Mouse (Mus musculus) gonadal fat pad, adult 2 months (tissue): ENCODE measurements around the gene Mex3a. TPM values are rescaled to one million over a fixed set of nuclear protein-coding genes. Genes with fewer than 3 reads are reported as not detected.
"Not testable (repeated sequence)": the region's sequence is repeated elsewhere in the genome, so short reads cannot be mapped to it uniquely, and the experiment has no call there.

Experiments used
- DNase-seq: peaks from one replicate; pipeline ENCODE4 v3.0.0-alpha.2; 2012; ENCODE audit warnings: low read depth
- polyA plus RNA-seq: library from polyadenylated mRNA; depleted of rRNA; stranded (reverse); fragments of >200 nt; gene quantifications from 2 replicates; pipeline ENCODE4 v1.2.3, GENCODE M21; 2012; rRNA removed

Gene Mex3a
- polyA plus RNA-seq, 1 experiment, result 2.0 TPM

GRCm38 (mm10) chr3:88569093-88569492 is 36.9 kb downstream of the Mex3a start:
- no peak for DNase-seq

GRCm38 (mm10) chr3:88569694-88570093 is 37.5 kb downstream of the Mex3a start:
- DNase-seq, result no peak

- DNase-seq, result no peak
These were observed 38.1 kb downstream of the Mex3a start for GRCm38 (mm10) chr3:88570341-88570740.

- DNase-seq, result no peak
These were observed 39.7 kb downstream of the Mex3a start for GRCm38 (mm10) chr3:88571856-88572255.

- DNase-seq, result no peak
These were observed 40.6 kb downstream of the Mex3a start for GRCm38 (mm10) chr3:88572835-88573234.

- no peak for DNase-seq
These were observed 41.6 kb downstream of the Mex3a start for GRCm38 (mm10) chr3:88573810-88574209.

- DNase-seq, result no peak
These were observed 43.3 kb downstream of the Mex3a start, which contains the start of gene Ssr2 for GRCm38 (mm10) chr3:88575540-88575939. TSS of gene Ssr2 (plus strand) at chr3:88575876.

GRCm38 (mm10) chr3:88577846-88578245 is 45.7 kb downstream of the Mex3a start:
- DNase-seq, result not testable (repeated sequence)

GRCm38 (mm10) chr3:88578498-88579424 is 46.6 kb downstream of the Mex3a start:
- no peak for DNase-seq

GRCm38 (mm10) chr3:88579454-88580117 is 47.4 kb downstream of the Mex3a start:
- no peak for DNase-seq

- no peak for DNase-seq
These were observed 53.6 kb downstream of the Mex3a start for GRCm38 (mm10) chr3:88585769-88586168.

GRCm38 (mm10) chr3:88586640-88587039 is 54.4 kb downstream of the Mex3a start:
- no peak for DNase-seq

GRCm38 (mm10) chr3:88590246-88590645 is 58.1 kb downstream of the Mex3a start:
- no peak for DNase-seq

Other genes with a start within 250 kb of the Mex3a start
- gene Gm38392, start 245.2 kb upstream of the Mex3a start, polyA plus RNA-seq, result 0.09 and 0.10 TPM in 2 replicates
- gene Tsacc, start 235.4 kb upstream of the Mex3a start, polyA plus RNA-seq, result 9.8 and 10.7 TPM in 2 replicates
- 103 and 134 TPM in 2 replicates for gene Cct3, start 235.3 kb upstream of the Mex3a start, polyA plus RNA-seq
- 255 and 271 TPM in 2 replicates for gene Glmp, start 207.4 kb upstream of the Mex3a start, polyA plus RNA-seq
- gene Tmem79, start 196.2 kb upstream of the Mex3a start, polyA plus RNA-seq, result 17.8 and 19.6 TPM in 2 replicates
- gene Smg5, start 196.1 kb upstream of the Mex3a start, polyA plus RNA-seq, result 50.4 and 64.5 TPM in 2 replicates
- 11.8 and 14.2 TPM in 2 replicates for gene Paqr6, start 167.8 kb upstream of the Mex3a start, polyA plus RNA-seq
- gene Bglap3, start 159.7 kb upstream of the Mex3a start, polyA plus RNA-seq, result 214 and 266 TPM in 2 replicates
- gene Bglap2, start 153.7 kb upstream of the Mex3a start, polyA plus RNA-seq, result 0.39 TPM in 1 of 2 replicates, not detected in the other
- not detected in 2 replicates for gene Bglap, start 147.9 kb upstream of the Mex3a start, polyA plus RNA-seq
- gene Pmf1, start 122.1 kb upstream of the Mex3a start, polyA plus RNA-seq, result 23.9 and 31.0 TPM in 2 replicates
- 39.1 and 45.0 TPM in 2 replicates for gene Slc25a44, start 107.3 kb upstream of the Mex3a start, polyA plus RNA-seq
- 100 and 129 TPM in 2 replicates for gene Sema4a, start 71.2 kb upstream of the Mex3a start, polyA plus RNA-seq
- gene Lmna, start 22.4 kb upstream of the Mex3a start, polyA plus RNA-seq, result 125 and 138 TPM in 2 replicates
- gene Rab25, start 15.9 kb downstream of the Mex3a start, polyA plus RNA-seq, result 75.6 and 92.5 TPM in 2 replicates
- 164 and 193 TPM in 2 replicates for gene Lamtor2, start 20.7 kb downstream of the Mex3a start, polyA plus RNA-seq
- 68.4 and 69.1 TPM in 2 replicates for gene Ubqln4, start 21.4 kb downstream of the Mex3a start, polyA plus RNA-seq
- gene Ssr2, start 43.5 kb downstream of the Mex3a start, polyA plus RNA-seq, result 323 and 341 TPM in 2 replicates
- gene Arhgef2, start 73.6 kb downstream of the Mex3a start, polyA plus RNA-seq, result 49.5 and 64.5 TPM in 2 replicates
- gene Rxfp4, start 120.7 kb downstream of the Mex3a start, polyA plus RNA-seq, result not detected in 2 replicates
- 58.9 and 78.2 TPM in 2 replicates for gene Khdc4, start 153.4 kb downstream of the Mex3a start, polyA plus RNA-seq
- gene Rit1, start 184.4 kb downstream of the Mex3a start, polyA plus RNA-seq, result 46.8 and 54.2 TPM in 2 replicates
- 5.6 and 7.2 TPM in 2 replicates for gene Syt11, start 242.8 kb downstream of the Mex3a start, polyA plus RNA-seq